Mouse (Mus musculus) ES-E14 (cell line): ENCODE results near the gene Stat2. TPM values are rescaled to one million over a fixed set of nuclear protein-coding genes. Genes with fewer than 3 reads are reported as not detected.
A peak's percentile ranks its signal among the peaks of the same experiment; 100 is the strongest.

Experiments used
- DNase-seq: peaks from one replicate; pipeline ENCODE4 v3.0.0-alpha.2; 2013; ENCODE audit warnings: low read depth, low spot score
- H3K27ac ChIP-seq: 2 replicates; pipeline ENCODE4 v1.5.1; 2012; ENCODE audit warnings: low read depth, mild to moderate bottlenecking, low read length, moderate library complexity, mixed read lengths; ENCODE audit not compliant: poor library complexity, insufficient read depth, severe bottlenecking
- H3K36me3 ChIP-seq: 2 replicates; pipeline ENCODE4 v1.6.1; 2012; ENCODE audit warnings: mild to moderate bottlenecking, low read length, moderate library complexity, mixed read lengths; ENCODE audit not compliant: control insufficient read depth, poor library complexity, insufficient read depth, severe bottlenecking
- H3K4me1 ChIP-seq, 2 experiments: fragments of 150-350 bp in 1 of 2; sonication (generic) in 1 of 2; 2 replicates each; pipeline ENCODE4 v1.6.1; 2012; ENCODE audit warnings: low read length in 2 of 2, mild to moderate bottlenecking in 1 of 2, mixed read lengths in 1 of 2; ENCODE audit not compliant: control insufficient read depth in 2 of 2, insufficient read depth in 2 of 2, poor library complexity in 1 of 2
- H3K4me3 ChIP-seq, 2 experiments: fragments of 150-350 bp in 1 of 2; sonication (generic) in 1 of 2; 2 replicates each; pipeline ENCODE4 v1.5.1; 2012; ENCODE audit warnings: low read length in 2 of 2, low read depth in 1 of 2, mild to moderate bottlenecking in 1 of 2, mixed read lengths in 1 of 2; ENCODE audit not compliant: insufficient read depth in 1 of 2, poor library complexity in 1 of 2, severe bottlenecking in 1 of 2
- H3K9ac ChIP-seq: 2 replicates; pipeline ENCODE4 v1.6.1; 2012; ENCODE audit warnings: low read depth, mild to moderate bottlenecking, low read length, mixed read lengths; ENCODE audit not compliant: poor library complexity, insufficient read depth, severe bottlenecking
- H3K9me3 ChIP-seq: fragments of 150-350 bp; sonication (generic); 2 replicates; pipeline ENCODE4 v1.6.1; 2012; ENCODE audit warnings: low read depth, mild to moderate bottlenecking, low read length; ENCODE audit not compliant: control insufficient read depth, insufficient read depth
- CHD2 ChIP-seq: IDR thresholded peaks from 2 replicates; pipeline ENCODE4 v1.6.1; 2014; ENCODE audit warnings: mild to moderate bottlenecking, low read depth, low read length, inconsistent platforms
- HCFC1 ChIP-seq: IDR thresholded peaks from 2 replicates; pipeline ENCODE4 v1.6.1; 2012; ENCODE audit warnings: low read length, inconsistent platforms, borderline replicate concordance; ENCODE audit not compliant: insufficient read depth
- MAFK ChIP-seq: IDR thresholded peaks from 2 replicates; pipeline ENCODE4 v1.6.1; 2014; ENCODE audit warnings: mild to moderate bottlenecking, low read depth, low read length, inconsistent platforms; ENCODE audit not compliant: insufficient read depth
- ZC3H11A ChIP-seq: IDR thresholded peaks from 2 replicates; pipeline ENCODE4 v1.6.1; 2012; ENCODE audit warnings: low read depth, mild to moderate bottlenecking, inconsistent platforms, low read length, borderline replicate concordance
- ZNF384 ChIP-seq: IDR thresholded peaks from 2 replicates; pipeline ENCODE4 v1.6.1; 2012; ENCODE audit warnings: low read depth, low read length, inconsistent platforms
- in situ Hi-C, 2 experiments: fragments of 600-800 bp; cut with MboI; formaldehyde crosslinking; loops; one replicate each; pipeline ENCODE4 v1.15.1; 2025; ENCODE audit warnings: low sequenced_read_pairs in 2 of 2, inconsistent platforms in 1 of 2; ENCODE audit not compliant: unreplicated experiment in 2 of 2
- total RNA-seq: library from RNA; depleted of rRNA; stranded (reverse); fragments of 300-350 nt; gene quantifications from 2 replicates; pipeline ENCODE4 v1.2.3, GENCODE M21; 2012

Gene Stat2
- total RNA-seq, 1 experiment = 10.6 TPM

- Histone ChIP-seq H3K36me3 (no peaks in the 10 kb centered on the region), H3K9ac (no peak overlapping the region), H3K27ac (no peak overlapping the region), H3K4me1 (peaks cover 0 to 20% of the 10 kb centered on the region in 2 experiments; a peak in 2 of 4 replicates), H3K9me3 (no peaks in the 10 kb centered on the region), H3K4me3 (no peak overlapping the region)
- in situ Hi-C loops = no loop called here
- TF ChIP-seq ZNF384 = no peak
- TF ChIP-seq ZC3H11A = no peak
- no peak for TF ChIP-seq CHD2
- TF ChIP-seq MAFK = no peak
- TF ChIP-seq HCFC1 = no peak
- DNase-seq = no peak
Measured at GRCm38 (mm10) chr10:128227592-128227991, 42.8 kb upstream of the Stat2 start.

GRCm38 (mm10) chr10:128228009-128228408, 42.4 kb upstream of the Stat2 start:
- DNase-seq = no peak
- no peak overlapping the region for H3K9ac ChIP-seq
- peaks cover 0 to 20% of the 10 kb centered on the region in 2 experiments; a peak in 2 of 4 replicates for H3K4me1 ChIP-seq
- H3K36me3 ChIP-seq = no peaks in the 10 kb centered on the region
- no peak for TF ChIP-seq ZNF384
- TF ChIP-seq HCFC1 = no peak
- no peak for TF ChIP-seq MAFK
- no peak for TF ChIP-seq CHD2
- TF ChIP-seq ZC3H11A = no peak
- in situ Hi-C loops = no loop called here
- H3K27ac ChIP-seq = no peak overlapping the region
- H3K9me3 ChIP-seq = no peaks in the 10 kb centered on the region
- no peak overlapping the region for H3K4me3 ChIP-seq

- no peak for TF ChIP-seq HCFC1
- TF ChIP-seq CHD2 = no peak
- TF ChIP-seq ZC3H11A = no peak
- TF ChIP-seq ZNF384 = no peak
- TF ChIP-seq MAFK = no peak
- peak overlapping the region; percentile 3 to 13; a peak in 2 of 4 replicates for H3K4me3 ChIP-seq
- DNase-seq = no peak
- no peaks in the 10 kb centered on the region for H3K9me3 ChIP-seq
- peaks cover 10% of the 10 kb centered on the region for H3K36me3 ChIP-seq
- H3K27ac ChIP-seq = no peak overlapping the region
- in situ Hi-C loops = no loop called here
- peaks cover 0 to 18% of the 10 kb centered on the region in 2 experiments; a peak in 2 of 4 replicates for H3K4me1 ChIP-seq
- peak overlapping the region; percentile 53 for H3K9ac ChIP-seq
Measured at GRCm38 (mm10) chr10:128230582-128230981, 39.8 kb upstream of the Stat2 start.

GRCm38 (mm10) chr10:128231146-128231545, 39.2 kb upstream of the Stat2 start:
- Histone ChIP-seq H3K27ac (no peak overlapping the region; the same call in 1 of the 2 replicates), H3K9me3 (no peaks in the 10 kb centered on the region), H3K4me1 (peaks cover 0 to 16% of the 10 kb centered on the region in 2 experiments; a peak in 2 of 4 replicates), H3K9ac (peak overlapping the region; percentile 53; the same call in 1 of the 2 replicates), H3K36me3 (peaks cover 13% of the 10 kb centered on the region), H3K4me3 (peak overlapping the region; percentile 92 to 99; a peak in 3 of 4 replicates)
- no peak for DNase-seq
- in situ Hi-C loops = no loop called here
- no peak for TF ChIP-seq MAFK
- TF ChIP-seq ZNF384 = no peak
- TF ChIP-seq ZC3H11A = no peak
- TF ChIP-seq HCFC1 = no peak
- no peak for TF ChIP-seq CHD2
